Mouse (Mus musculus) cerebellum, postnatal 25 days (tissue): ENCODE data around the gene Ptprn2.

ENCODE experiments used
- DNase-seq, 2 experiments: peaks; one replicate each; pipeline ENCODE4 v3.0.0; 2021; ENCODE audit warnings: mixed read lengths in 2 of 2

The Ptprn2 gene

DNA sequence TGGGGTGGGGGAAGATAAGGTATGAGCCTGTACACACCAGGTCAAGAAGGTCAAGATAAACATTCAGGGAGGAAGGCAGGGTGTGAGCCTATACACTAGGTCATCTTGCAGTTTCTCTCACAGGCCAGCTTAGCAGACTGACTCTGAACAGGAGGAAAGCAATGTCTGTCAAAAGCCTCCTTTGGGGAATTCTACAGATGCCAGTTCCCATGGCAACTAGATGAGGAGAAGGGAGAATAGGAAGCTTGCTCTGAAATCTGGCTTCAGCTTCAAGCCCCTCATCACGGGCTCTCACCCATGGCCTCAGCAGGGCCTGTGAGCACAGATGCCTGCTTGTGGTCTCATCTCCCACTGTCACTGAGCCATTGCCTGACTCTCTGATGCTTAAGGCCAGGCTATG, 421.9 kb downstream of the Ptprn2 start:
- DNase-seq: no peak

DNA sequence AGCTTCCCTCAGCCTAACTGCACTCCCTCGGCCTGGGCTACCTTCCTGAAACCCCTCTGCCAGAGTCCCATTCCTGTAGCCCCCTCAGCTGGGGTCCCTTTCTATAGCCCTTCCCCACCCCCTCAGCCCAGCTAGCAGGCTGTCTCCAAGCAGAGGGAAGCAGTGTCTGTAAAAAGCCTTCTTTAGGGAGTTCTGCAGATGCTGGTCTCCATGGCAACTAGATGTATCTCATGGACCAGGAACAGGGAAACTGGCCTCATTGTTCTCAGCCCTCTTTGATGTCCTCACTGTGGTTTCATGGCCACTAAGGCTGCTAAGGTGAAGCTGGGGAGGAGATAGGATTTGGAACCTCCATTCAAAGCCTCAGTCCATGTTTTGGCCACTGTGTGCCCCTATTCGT, 423.1 kb downstream of the Ptprn2 start:
- no peak for DNase-seq

- no peak for DNase-seq
These were observed 431.3 kb downstream of the Ptprn2 start for GRCm38 (mm10) chr12:116916776-116917175.

- DNase-seq: no peak
These were observed 433.7 kb downstream of the Ptprn2 start for GRCm38 (mm10) chr12:116919185-116919584.

DNA sequence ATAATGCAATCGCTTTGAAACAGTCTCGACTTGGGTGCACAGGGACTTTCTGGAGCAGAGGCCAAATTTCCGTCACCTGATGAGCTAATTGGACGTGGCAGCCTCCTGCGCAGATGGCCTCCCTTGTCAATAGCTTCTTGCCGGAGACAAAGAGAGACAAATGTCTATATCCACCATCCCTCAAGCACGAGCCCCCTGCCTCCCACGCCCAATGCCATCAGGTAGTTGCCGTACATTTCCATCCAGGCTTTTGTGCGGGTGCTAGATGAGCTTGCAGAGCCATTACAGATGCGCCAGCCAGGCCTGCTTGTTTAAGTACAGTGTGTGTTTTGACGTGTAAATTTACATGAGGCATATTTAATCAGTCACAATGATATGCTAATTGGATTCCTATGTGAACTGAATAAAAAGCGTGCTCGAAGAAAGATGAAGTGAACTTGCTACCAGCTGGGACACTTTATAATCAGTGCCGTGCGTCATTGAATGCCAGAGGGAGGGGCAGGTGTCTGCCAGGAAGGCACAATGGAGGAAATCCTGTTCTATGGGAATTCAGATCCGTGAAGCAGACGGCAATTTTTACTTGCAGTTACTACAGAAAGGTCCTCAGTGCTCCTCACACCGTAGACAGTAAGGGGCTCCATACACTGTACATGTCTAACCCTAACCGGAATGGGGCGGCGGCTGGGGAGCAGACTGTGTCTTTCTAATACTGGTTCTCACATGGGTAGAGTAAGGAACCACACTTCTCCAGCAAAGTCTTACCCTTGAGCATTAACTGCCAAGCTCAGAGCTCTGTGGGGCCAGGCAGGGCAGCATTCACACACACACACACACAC, 434.4 kb downstream of the Ptprn2 start:
- peak; percentile 25 to 42 for DNase-seq

- no peak for DNase-seq
These were observed 441.6 kb downstream of the Ptprn2 start for GRCm38 (mm10) chr12:116927115-116927514.

DNA sequence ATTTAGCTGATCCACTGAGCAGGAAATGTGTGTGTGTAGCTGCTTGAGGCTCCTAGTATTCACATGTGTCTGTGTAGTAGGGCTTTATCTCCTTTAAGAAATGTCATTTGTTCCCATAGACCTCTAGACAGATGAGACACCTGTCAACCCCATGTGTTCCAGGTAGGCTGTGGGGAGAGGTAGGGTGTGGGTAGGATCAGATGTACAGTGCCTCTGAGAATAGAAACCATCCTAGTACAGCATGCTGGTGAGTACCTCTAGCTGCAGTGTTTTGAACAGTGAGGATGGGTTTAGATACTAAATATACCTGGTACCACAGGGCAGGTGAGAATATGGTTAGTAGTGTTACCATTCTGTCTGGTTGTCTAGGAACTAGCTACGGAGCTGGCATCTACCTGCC, 442.0 kb downstream of the Ptprn2 start:
- DNase-seq: no peak

- peak in 1 of 2 experiments; percentile 20 for DNase-seq
These were observed 452.8 kb downstream of the Ptprn2 start for GRCm38 (mm10) chr12:116938158-116938854.

- DNase-seq: peak in 1 of 2 experiments; percentile 17
These were observed 458.4 kb downstream of the Ptprn2 start for GRCm38 (mm10) chr12:116943883-116944282.

GRCm38 (mm10) chr12:116948151-116948928, 462.8 kb downstream of the Ptprn2 start:
- DNase-seq: no peak

DNA sequence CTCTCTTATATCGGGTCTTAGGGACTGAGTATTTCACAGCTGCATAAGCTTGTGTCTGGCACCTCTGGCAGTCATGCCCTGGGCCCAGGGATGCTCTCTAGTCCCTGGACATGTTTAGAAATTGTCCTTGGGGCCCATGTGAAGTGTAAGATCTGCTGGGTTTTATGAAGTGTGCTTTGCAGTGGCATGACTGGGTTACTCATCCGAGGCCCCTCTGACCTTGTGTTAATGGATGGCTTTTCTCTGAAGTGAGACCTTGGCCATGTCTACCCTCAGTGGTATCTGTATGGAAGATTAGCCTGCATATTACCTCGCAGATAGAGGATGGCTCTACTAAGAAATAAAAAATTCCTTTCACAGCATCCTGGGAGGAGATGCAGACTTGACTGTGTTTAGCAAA, 464.2 kb downstream of the Ptprn2 start:
- DNase-seq: no peak

GRCm38 (mm10) chr12:116952452-116953205, 467.1 kb downstream of the Ptprn2 start:
- no peak for DNase-seq

DNA sequence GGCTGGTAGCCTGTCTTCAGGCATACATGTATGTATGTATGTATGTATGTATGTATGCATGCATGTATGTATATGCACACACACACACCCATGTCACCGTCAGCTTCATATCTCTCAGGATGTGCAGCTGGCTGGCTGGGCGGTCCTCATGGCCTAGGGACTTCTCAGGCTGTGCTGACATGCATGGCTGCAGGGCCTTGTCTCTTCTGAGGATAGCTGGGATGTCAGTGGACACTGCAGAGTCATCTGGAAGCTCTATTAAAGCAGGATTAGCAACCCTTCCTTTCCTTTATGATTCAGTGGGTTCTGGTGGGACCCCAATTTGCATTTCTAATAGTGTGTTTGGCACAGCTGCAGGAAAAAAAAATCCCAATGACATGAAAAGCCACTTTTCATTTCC, 473.6 kb downstream of the Ptprn2 start:
- DNase-seq: no peak

DNA sequence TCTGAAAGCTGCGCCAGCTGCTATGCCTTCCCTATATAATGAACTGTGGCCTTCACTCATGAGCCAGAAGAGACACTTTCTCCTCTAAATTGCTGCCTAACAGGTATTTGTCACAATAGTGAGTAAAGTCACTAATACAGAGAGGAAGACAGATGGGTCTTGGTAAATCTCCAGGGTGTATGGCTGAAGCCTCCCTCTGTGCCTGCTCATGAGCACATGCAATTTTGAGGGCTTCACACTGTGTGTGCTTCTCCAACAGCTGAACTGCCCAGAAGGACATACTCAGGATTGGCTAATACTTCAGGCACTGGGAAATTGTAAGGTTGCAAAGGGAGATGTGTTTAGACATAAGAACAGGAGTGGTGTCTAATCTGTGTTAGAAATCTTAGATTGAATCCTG, 478.4 kb downstream of the Ptprn2 start:
- peak in 1 of 2 experiments; percentile 24 for DNase-seq

- DNase-seq: no peak
These were observed 482.9 kb downstream of the Ptprn2 start for GRCm38 (mm10) chr12:116968215-116968939.

DNA sequence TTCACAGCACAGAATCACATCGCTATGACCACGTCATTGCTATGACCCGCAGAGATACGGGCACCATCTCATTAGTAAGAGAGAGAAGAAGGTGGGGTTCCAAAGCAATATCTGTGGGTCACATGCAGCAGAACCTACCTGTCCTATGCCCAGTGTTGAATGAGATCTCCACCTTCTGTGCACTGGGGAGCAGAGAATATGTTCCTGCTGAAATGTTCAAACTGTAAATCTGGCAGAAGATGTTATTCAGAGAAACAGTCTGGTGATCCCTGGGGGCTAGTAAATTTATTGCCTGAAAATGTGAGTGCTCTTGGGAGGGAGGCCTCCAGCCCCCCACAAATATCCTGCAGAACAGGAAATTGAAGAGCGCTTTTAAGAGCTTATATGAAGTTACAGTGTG, 490.0 kb downstream of the Ptprn2 start:
- no peak for DNase-seq

DNA sequence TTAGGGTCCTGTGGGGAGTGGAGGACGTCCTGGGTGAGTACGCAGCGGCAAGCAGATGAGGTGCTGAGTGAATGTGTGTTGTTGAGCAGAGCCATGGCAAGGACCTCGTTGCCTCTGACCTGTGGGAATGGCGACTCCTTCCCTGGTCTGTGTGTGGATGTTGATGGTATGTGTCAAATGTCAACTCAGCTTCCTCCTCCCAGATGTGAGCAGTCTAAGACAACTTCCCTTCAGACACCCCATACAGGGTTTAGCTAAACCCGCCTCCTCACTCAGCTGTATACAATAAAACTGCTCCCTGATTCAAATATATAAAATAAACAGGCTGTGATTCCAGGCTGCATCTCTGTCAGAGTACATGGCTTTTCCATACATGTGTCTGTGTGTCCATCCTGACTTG, 491.5 kb downstream of the Ptprn2 start:
- DNase-seq: no peak

- DNase-seq: no peak
These were observed 492.7 kb downstream of the Ptprn2 start for GRCm38 (mm10) chr12:116978201-116978600.

DNA sequence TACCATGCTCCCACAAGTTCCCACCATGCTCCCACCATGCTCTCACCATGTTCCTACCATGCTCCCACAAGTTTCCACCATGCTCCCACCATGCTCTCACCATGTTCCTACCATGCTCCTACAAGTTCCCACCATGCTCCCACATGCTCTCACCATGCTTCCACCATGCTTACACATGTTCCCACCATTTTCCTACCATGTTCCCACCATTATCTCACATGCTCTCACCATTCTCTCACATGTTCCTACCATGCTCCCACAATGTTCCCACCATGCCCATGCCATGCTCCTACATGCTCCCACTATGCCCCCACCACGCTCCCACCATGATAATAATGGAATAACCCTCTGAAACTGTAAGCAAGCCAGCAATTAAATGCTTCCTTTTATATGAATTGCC, 495.8 kb downstream of the Ptprn2 start:
- DNase-seq: no peak

- no peak for DNase-seq
These were observed 503.6 kb downstream of the Ptprn2 start for GRCm38 (mm10) chr12:116989144-116989543.

DNA sequence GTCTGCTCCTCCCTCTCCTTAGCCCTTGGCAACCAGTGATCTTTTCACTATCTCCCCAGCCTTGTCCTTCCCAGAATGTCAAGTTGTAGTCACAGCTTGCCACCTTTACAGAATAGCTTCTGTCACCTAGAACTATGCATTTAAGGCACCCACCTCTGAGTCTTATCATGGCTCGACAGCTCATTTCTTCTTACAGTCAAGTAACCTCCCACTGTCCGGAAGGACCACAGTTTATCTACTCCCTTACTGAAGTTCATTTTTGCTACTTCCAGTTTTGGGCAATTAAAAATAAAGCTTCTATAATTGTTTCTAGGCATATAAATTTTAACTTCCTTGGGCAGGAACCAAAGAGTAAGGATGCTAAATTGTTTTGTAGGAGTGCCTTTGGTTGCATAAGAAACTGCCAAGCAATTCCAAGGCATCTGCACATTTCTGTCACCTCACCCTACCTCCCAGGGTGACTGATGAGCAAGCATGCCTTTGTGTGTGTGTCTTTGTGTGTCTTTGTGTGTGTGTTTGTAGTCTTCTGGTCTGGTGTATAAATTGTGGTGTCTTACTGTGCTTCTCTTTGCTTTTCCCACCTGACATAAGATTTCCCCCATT, 516.1 kb downstream of the Ptprn2 start:
- no peak for DNase-seq
